Mouse (Mus musculus): Measurements from ENCODE around the gene Olfr1014. TPM values are rescaled to one million over a fixed set of nuclear protein-coding genes. Genes with fewer than 3 reads are reported as not detected.

Olfr1014 gene
- polyA plus RNA-seq, 1 experiment from 2014 or later = not detected

DNA sequence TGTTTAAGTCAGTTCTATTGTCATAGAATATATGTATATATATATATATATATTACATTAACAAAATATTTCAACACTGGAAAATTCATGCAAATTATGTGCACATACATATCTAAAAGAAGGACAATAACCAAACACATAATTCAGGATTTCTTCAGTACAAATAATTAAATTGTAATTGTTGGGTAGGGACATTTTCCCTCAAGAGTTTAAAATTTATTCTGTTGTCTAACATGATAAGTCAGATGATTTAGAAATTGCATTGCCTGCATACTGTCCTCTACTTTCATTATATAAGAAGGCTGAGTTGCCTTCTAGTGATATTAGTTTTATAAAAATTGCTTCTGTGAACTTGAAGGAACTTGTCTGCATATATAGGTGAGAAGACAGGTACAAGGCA, 45.7 kb downstream of the Olfr1014 start, which contains the start of gene Olfr1018:
Olfr1018 (plus strand) TSS at position 301 of the 400 bp plus-strand sequence.
- H3K4me2 ChIP-seq = no peak within 1 kb of the TSS
- H3K27me3 ChIP-seq (ENCODE audit: control insufficient read depth, insufficient read depth, low read length) = no peaks in the 10 kb centered on the region
- H3K27ac ChIP-seq (ENCODE audit: low read depth, low read length) = no peak within 1 kb of the TSS
- DNase-seq (ENCODE audit: low spot score, missing footprints) = no peak
- H3K4me1 ChIP-seq (ENCODE audit: control insufficient read depth, insufficient read depth, low read length) = no peaks in the 10 kb centered on the region
- H3K36me3 ChIP-seq (ENCODE audit: control insufficient read depth, insufficient read depth, low read length) = no peaks in the 10 kb centered on the region
- no peak within 1 kb of the TSS for H3K9ac ChIP-seq (ENCODE audit: low read length)
- no peak within 1 kb of the TSS for H3K4me3 ChIP-seq (ENCODE audit: low read depth, low read length)
- ATAC-seq (ENCODE audit: low FRiP score) = no peak
- no peaks in the 10 kb centered on the region for H3K9me3 ChIP-seq (ENCODE audit: control insufficient read depth, low read length)

Other genes with a start within 250 kb of the Olfr1014 start
- gene Olfr996, start 193.5 kb upstream of the Olfr1014 start, polyA plus RNA-seq (2014; fragmentation: Nextera tagmentation; extraction: Ambion mirVana) = not detected in 2 replicates
- not detected in 2 replicates for gene Olfr998, start 183.8 kb upstream of the Olfr1014 start, polyA plus RNA-seq (2014; fragmentation: Nextera tagmentation; extraction: Ambion mirVana)
- gene Olfr1000, start 160.8 kb upstream of the Olfr1014 start, polyA plus RNA-seq (2014; fragmentation: Nextera tagmentation; extraction: Ambion mirVana) = not detected in 2 replicates
- gene Olfr1002, start 122.0 kb upstream of the Olfr1014 start, polyA plus RNA-seq (2014; fragmentation: Nextera tagmentation; extraction: Ambion mirVana) = not detected in 2 replicates
- gene Olfr154, start 108.3 kb upstream of the Olfr1014 start, polyA plus RNA-seq (2014; fragmentation: Nextera tagmentation; extraction: Ambion mirVana) = not detected in 2 replicates
- not detected in 2 replicates for gene Olfr1006, start 93.9 kb upstream of the Olfr1014 start, polyA plus RNA-seq (2014; fragmentation: Nextera tagmentation; extraction: Ambion mirVana)
- gene Olfr1008, start 83.3 kb upstream of the Olfr1014 start, polyA plus RNA-seq (2014; fragmentation: Nextera tagmentation; extraction: Ambion mirVana) = not detected in 2 replicates
- gene Olfr1009, start 57.3 kb upstream of the Olfr1014 start, polyA plus RNA-seq (2014; fragmentation: Nextera tagmentation; extraction: Ambion mirVana) = not detected in 2 replicates
- gene Olfr1012, start 9.9 kb upstream of the Olfr1014 start, polyA plus RNA-seq (2014; fragmentation: Nextera tagmentation; extraction: Ambion mirVana) = not detected in 2 replicates
- not detected in 2 replicates for gene Olfr1013, start 5.6 kb upstream of the Olfr1014 start, polyA plus RNA-seq (2014; fragmentation: Nextera tagmentation; extraction: Ambion mirVana)
- not detected in 2 replicates for gene Olfr1015, start 9.3 kb downstream of the Olfr1014 start, polyA plus RNA-seq (2014; fragmentation: Nextera tagmentation; extraction: Ambion mirVana)
- not detected in 2 replicates for gene Olfr1016, start 29.8 kb downstream of the Olfr1014 start, polyA plus RNA-seq (2014; fragmentation: Nextera tagmentation; extraction: Ambion mirVana)
- not detected in 2 replicates for gene Olfr1018, start 45.8 kb downstream of the Olfr1014 start, polyA plus RNA-seq (2014; fragmentation: Nextera tagmentation; extraction: Ambion mirVana)
- gene Olfr1019, start 72.8 kb downstream of the Olfr1014 start, polyA plus RNA-seq (2014; fragmentation: Nextera tagmentation; extraction: Ambion mirVana) = not detected in 2 replicates
- not detected in 2 replicates for gene Olfr1020, start 74.3 kb downstream of the Olfr1014 start, polyA plus RNA-seq (2014; fragmentation: Nextera tagmentation; extraction: Ambion mirVana)
- gene Olfr1022, start 95.9 kb downstream of the Olfr1014 start, polyA plus RNA-seq (2014; fragmentation: Nextera tagmentation; extraction: Ambion mirVana) = not detected in 2 replicates
- gene Olfr1023, start 112.9 kb downstream of the Olfr1014 start, polyA plus RNA-seq (2014; fragmentation: Nextera tagmentation; extraction: Ambion mirVana) = not detected in 2 replicates
- gene Olfr1024, start 132.3 kb downstream of the Olfr1014 start, polyA plus RNA-seq (2014; fragmentation: Nextera tagmentation; extraction: Ambion mirVana) = not detected in 2 replicates
- not detected in 2 replicates for gene Olfr1025-ps1, start 142.5 kb downstream of the Olfr1014 start, polyA plus RNA-seq (2014; fragmentation: Nextera tagmentation; extraction: Ambion mirVana)
- not detected in 2 replicates for gene Olfr1026, start 148.8 kb downstream of the Olfr1014 start, polyA plus RNA-seq (2014; fragmentation: Nextera tagmentation; extraction: Ambion mirVana)
- not detected in 2 replicates for gene Olfr1028, start 177.7 kb downstream of the Olfr1014 start, polyA plus RNA-seq (2014; fragmentation: Nextera tagmentation; extraction: Ambion mirVana)
- not detected in 2 replicates for gene Olfr1029, start 201.2 kb downstream of the Olfr1014 start, polyA plus RNA-seq (2014; fragmentation: Nextera tagmentation; extraction: Ambion mirVana)
- not detected in 2 replicates for gene Olfr1030, start 206.6 kb downstream of the Olfr1014 start, polyA plus RNA-seq (2014; fragmentation: Nextera tagmentation; extraction: Ambion mirVana)
- gene Olfr1031, start 217.6 kb downstream of the Olfr1014 start, polyA plus RNA-seq (2014; fragmentation: Nextera tagmentation; extraction: Ambion mirVana) = not detected in 2 replicates
- not detected in 2 replicates for gene Olfr1032, start 232.8 kb downstream of the Olfr1014 start, polyA plus RNA-seq (2014; fragmentation: Nextera tagmentation; extraction: Ambion mirVana)
- not detected in 2 replicates for gene Olfr1033, start 247.9 kb downstream of the Olfr1014 start, polyA plus RNA-seq (2014; fragmentation: Nextera tagmentation; extraction: Ambion mirVana)